Mouse (Mus musculus) thymus, adult 2 months (tissue): ENCODE data around the gene Anapc2. TPM values are rescaled to one million over a fixed set of nuclear protein-coding genes. Genes with fewer than 3 reads are reported as not detected.

Experiments used
- DNase-seq: peaks from one replicate; pipeline ENCODE4 v3.0.0; 2021
- H3K27ac ChIP-seq: fragments of 200-500 bp; 2 replicates; pipeline ENCODE4 v1.5.1; 2012; ENCODE audit warnings: low read length, control low read depth; ENCODE audit not compliant: control insufficient read depth, insufficient read depth
- H3K27me3 ChIP-seq: fragments of 200-500 bp; 2 replicates; pipeline ENCODE4 v1.6.1; 2012; ENCODE audit warnings: mild to moderate bottlenecking, low read length, moderate library complexity, mixed read lengths; ENCODE audit not compliant: control insufficient read depth, insufficient read depth
- H3K36me3 ChIP-seq: fragments of 200-500 bp; 2 replicates; pipeline ENCODE4 v1.6.1; 2012; ENCODE audit warnings: mild to moderate bottlenecking, low read length, moderate library complexity; ENCODE audit not compliant: control insufficient read depth, insufficient read depth
- H3K4me1 ChIP-seq: fragments of 200-500 bp; replicated peaks from 2 replicates; pipeline ENCODE4 v1.6.1; 2012; ENCODE audit warnings: low read length; ENCODE audit not compliant: control insufficient read depth, insufficient read depth
- H3K4me3 ChIP-seq: fragments of 200-500 bp; 2 replicates; pipeline ENCODE4 v1.5.1; 2012; ENCODE audit warnings: mild to moderate bottlenecking, low read length, control low read depth, moderate library complexity; ENCODE audit not compliant: control insufficient read depth, insufficient read depth
- CTCF ChIP-seq: fragments of 200-500 bp; IDR thresholded peaks from 2 replicates; pipeline ENCODE4 v1.5.1; 2012; ENCODE audit warnings: mild to moderate bottlenecking, control low read depth, low read length, moderate library complexity, borderline replicate concordance; ENCODE audit not compliant: control insufficient read depth, poor library complexity, insufficient read depth; ENCODE audit errors: extremely low read depth
- POLR2A ChIP-seq: fragments of 200-500 bp; IDR thresholded peaks from 2 replicates; pipeline ENCODE4 v1.6.1; 2012; ENCODE audit warnings: mild to moderate bottlenecking, low read length, control low read depth, moderate library complexity; ENCODE audit not compliant: control insufficient read depth, poor library complexity, insufficient read depth; ENCODE audit errors: extremely low read depth
- WGBS: fragments of 180-500 bp; shearing (Covaris S2); methylation state at CpG from one replicate; pipeline ENCODE4 v1.1.7; 2018; 5-methylcytosine and 5-hydroxymethylcytosine counted together
- polyA plus RNA-seq: library from polyadenylated mRNA; depleted of rRNA; stranded (reverse); fragments of >200 nt; gene quantifications from 2 replicates; pipeline ENCODE4 v1.2.3, GENCODE M21; 2012; rRNA removed

Gene Anapc2
- 141 and 144 TPM in 2 replicates for polyA plus RNA-seq

DNA sequence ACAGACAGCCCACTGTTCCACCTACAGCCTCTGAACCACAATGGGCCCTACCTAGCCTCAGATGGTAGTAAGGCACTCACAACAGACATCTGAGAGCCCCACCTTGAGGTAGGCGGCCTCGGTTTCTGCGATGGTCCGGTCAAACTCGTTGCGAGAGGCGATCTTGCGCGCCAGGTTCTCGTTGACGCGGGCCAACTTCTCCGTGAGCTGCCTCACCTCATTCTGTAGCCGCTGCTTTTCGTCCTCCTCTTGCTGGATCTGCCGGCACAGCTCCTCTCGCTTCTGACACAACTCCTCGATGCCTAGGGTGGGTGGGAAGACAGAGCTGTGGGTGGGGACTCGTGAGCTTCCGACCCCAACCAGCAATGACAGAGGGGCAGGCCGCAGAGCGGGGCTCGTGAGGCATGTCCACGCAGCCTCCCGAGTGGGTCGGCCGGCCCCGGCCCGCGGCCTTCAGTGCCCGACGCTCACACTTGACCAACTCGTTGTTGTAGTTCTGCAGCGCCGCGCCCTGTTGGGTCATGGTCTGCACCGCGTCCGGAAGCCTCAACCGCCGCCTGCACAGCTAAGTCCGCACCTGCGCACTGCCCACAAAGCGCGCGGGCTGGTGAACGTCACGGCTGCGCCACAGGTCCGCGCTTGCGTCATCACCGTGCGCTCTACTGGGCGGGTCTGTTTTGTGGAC lies at the start of gene Anapc2, which contains the start of gene Ssna1:
Anapc2 (plus strand) TSS at position 652 of the 685 bp plus-strand sequence.
Ssna1 (minus strand) TSS at position 612 of the 685 bp plus-strand sequence.
- H3K4me1 ChIP-seq: peaks cover 17% of the 10 kb centered on the region
- no peaks in the 10 kb centered on the region for H3K27me3 ChIP-seq
- DNase-seq: peak; percentile 97
- TF ChIP-seq POLR2A: peak; percentile 81
- TF ChIP-seq CTCF: peak; percentile 15; the same call in 1 of the 2 replicates
- under 1% methylated on average over 55 of the region's 55 CpGs for WGBS
- H3K36me3 ChIP-seq: peaks cover 32% of the 10 kb centered on the region
- H3K4me3 ChIP-seq: peak within 1 kb of the TSS; percentile 87
- peak within 1 kb of the TSS; percentile 61 for H3K27ac ChIP-seq

DNA sequence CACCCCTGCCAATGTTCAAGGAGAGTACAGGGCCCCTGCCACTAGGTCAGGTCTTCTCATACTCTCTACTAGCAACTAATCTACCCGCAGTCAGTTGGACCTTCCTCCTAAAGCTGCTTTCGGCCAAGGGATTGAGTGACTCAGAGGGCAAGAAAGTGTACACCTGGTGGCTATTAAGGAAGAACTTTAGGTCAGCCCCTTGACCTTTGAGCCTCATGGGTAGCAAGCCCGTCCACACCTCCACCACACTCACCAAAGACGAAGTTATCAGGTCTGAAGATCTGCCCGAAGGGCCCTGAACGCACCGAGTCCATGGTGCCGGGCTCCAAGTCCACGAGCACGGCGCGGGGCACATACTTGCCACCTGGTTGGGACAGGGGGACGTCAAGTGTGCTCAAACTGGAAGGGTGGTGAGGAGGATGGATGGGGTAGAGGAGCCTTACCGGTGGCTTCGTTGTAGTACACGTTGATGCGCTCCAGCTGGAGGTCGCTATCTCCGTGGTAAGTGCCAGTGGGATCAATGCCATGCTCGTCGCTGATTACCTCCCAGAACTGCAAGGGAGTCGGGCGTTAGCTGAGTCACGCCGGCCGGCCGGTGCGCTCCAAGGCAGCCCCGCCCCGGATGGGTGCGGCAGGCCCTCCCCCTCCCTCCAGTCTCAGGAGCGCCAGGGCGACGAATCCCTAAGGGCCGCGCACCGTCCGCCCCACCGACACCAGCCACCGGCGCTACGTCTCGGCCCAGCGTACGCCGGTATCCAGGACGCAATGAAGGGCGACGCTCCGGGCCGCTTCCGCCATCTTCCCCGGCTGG lies 48.4 kb upstream of the Anapc2 start:
- Histone ChIP-seq H3K27ac (peak overlapping the region; percentile 68), H3K4me3 (peak overlapping the region; percentile 64), H3K27me3 (no peaks in the 10 kb centered on the region), H3K36me3 (0 out of 2 replicates have a peak, but pooled peaks cover 3% of the 10 kb centered on the region), H3K4me1 (peaks cover 11% of the 10 kb centered on the region)
- DNase-seq: peak; percentile 82
- WGBS: 1% methylated on average over 53 of the region's 53 CpGs
- TF ChIP-seq CTCF: no peak
- TF ChIP-seq POLR2A: no peak

DNA sequence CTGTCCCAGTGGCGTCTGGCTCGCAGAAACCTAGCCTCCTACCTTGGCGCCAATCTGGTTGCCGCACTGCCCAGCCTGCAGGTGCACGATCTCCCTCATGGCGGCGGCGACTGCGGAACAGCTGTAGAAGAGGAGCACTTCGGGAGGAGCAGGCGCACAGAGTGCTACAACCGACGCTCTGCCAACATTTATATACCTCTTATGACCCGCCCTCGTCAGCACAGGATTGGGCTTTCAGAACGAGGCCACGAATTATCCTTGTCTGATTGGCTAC lies 47.8 kb upstream of the Anapc2 start, which contains the start of gene Tubb4b:
Tubb4b (minus strand) TSS at position 211 of the 274 bp plus-strand sequence.
- 0 out of 2 replicates have a peak, but pooled peaks cover 3% of the 10 kb centered on the region for H3K36me3 ChIP-seq
- DNase-seq: no peak
- H3K27me3 ChIP-seq: no peaks in the 10 kb centered on the region
- H3K4me3 ChIP-seq: peak within 1 kb of the TSS; percentile 64
- TF ChIP-seq POLR2A (peak; percentile 97), CTCF (no peak)
- peak within 1 kb of the TSS; percentile 84 for H3K27ac ChIP-seq
- H3K4me1 ChIP-seq: peaks cover 14% of the 10 kb centered on the region
- WGBS: 1% methylated on average over 17 of the region's 17 CpGs

DNA sequence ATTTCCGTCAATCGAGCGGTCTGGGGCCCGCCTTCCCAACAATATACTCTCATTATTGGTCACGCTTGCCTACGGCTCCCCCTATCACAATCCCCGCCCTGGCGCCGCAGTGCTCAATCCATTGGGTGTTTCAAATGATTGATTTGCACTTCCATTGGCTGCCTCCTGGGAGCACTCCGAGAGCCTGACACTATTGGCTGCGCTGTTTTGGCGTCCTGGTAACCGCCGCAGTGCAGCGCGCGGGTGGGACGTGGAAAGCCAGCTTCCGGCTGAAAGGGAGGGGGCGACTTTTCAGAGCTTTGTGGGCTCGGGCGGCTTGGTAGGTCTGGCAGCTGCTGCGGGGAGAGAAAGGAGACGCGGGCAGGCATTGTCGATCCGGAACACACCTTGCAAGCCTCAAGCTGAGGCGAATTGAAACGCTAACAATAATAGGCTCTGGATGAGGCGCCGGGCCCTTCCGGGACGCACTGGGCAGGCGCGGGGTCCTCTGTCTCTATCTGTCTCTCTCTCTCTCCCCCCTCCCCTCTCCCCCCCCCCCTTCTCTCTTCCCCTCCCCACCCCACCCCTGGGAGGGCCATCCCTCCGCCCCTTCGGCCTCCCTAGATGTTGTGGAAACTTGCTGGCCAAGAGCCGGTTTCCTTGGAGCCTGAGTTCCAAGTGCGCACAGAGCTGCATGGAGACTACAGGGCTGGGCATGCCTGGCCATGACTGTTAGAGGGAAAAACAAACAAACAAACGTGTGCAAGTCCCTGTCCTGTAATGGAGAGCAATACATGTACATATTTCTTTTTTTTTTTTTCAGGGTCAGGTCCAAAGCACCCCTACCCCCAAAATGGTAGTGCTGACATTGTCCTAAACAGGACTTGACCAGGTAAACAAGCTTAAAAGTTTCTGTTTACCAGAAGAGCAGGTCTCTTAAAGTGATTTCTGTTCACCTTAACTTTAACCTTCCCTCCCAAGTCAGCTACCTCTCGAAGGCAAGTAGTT lies 47.2 kb upstream of the Anapc2 start:
- 0 out of 2 replicates have a peak, but pooled peaks cover 3% of the 10 kb centered on the region for H3K36me3 ChIP-seq

DNA sequence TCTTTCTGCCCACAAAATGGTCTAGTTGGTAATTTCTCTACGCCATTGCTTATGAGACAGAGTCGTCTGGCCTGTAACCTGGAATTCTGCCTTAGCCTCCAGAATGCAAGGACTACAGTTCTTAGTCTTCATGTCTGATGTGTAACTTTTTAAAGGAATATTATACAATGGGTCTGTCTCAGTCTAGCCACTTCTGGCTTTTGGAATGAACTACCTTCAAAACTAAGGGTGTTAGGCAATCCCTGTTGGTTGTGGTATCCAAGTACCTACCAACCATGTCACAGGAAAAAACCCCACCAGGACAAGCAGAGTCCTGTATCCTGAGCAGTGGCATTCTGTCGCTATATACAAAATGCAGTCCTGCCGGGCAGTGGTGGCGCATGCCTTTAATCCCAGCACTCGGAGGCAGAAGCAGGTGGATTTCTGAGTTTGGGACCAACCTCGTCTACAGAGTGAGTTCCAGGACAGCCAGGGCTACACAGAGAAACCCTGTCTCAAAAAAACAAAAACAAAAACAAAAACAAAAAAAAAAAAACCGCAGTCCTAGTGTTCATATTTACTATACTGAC lies 46.4 kb upstream of the Anapc2 start:
- Histone ChIP-seq H3K4me3 (no peak overlapping the region), H3K27me3 (no peaks in the 10 kb centered on the region), H3K4me1 (peaks cover 14% of the 10 kb centered on the region), H3K36me3 (0 out of 2 replicates have a peak, but pooled peaks cover 3% of the 10 kb centered on the region), H3K27ac (no peak overlapping the region; the same call in 1 of the 2 replicates)
- DNase-seq: no peak
- TF ChIP-seq POLR2A: no peak
- TF ChIP-seq CTCF: no peak
- WGBS: 93% methylated on average over 8 of the region's 8 CpGs

More for the DNA sequence above, 47.2 kb upstream of the Anapc2 start:
- Histone ChIP-seq H3K4me1 (peaks cover 14% of the 10 kb centered on the region), H3K27me3 (no peaks in the 10 kb centered on the region), H3K4me3 (peak overlapping the region; percentile 54), H3K27ac (peak overlapping the region; percentile 84)
- TF ChIP-seq POLR2A (0 out of 2 replicates have a peak, but pooled peaks have one; percentile 75), CTCF (no peak)
- peak; percentile 97 for DNase-seq
- 2% methylated on average over 41 of the region's 41 CpGs for WGBS
